Mouse (Mus musculus): ENCODE measurements at regions not wholly inside any gene's neighbourhood (a gene's known extent, or its start where the extent isn't known, plus 50 kb on each side); places are given as distances from the start of the nearest gene placed in this dataset.

GRCm38 (mm10) chr9:98712023-98712563, 110.6 kb upstream of the Mrps22 start:
- DNase-seq (ENCODE audit: low read depth, low spot score), result no peak
- H3K27ac ChIP-seq (ENCODE audit: insufficient read depth, low read depth, low read length, poor library complexity, severe bottlenecking), result no peak overlapping the region

GRCm38 (mm10) chr9:98710155-98710710, 108.8 kb upstream of the Mrps22 start:
- in situ Hi-C loops (cut with MboI; ENCODE audit: low sequenced_read_pairs in 2 of 2, unreplicated experiment in 2 of 2), result no loop called here
- Histone ChIP-seq H3K36me3 (ENCODE audit: control insufficient read depth, insufficient read depth, low read length, poor library complexity, severe bottlenecking) (no peaks in the 10 kb centered on the region), H3K27ac (ENCODE audit: insufficient read depth, low read depth, low read length, poor library complexity, severe bottlenecking) (no peak overlapping the region), H3K4me1 (ENCODE audit: control insufficient read depth in 2 of 2, insufficient read depth in 2 of 2, low read length in 2 of 2, poor library complexity in 1 of 2) (no peaks in the 10 kb centered on the region), H3K4me3 (ENCODE audit: insufficient read depth in 1 of 2, low read depth in 1 of 2, low read length in 2 of 2, poor library complexity in 1 of 2, severe bottlenecking in 1 of 2) (no peak overlapping the region), H3K9ac (ENCODE audit: insufficient read depth, low read depth, low read length, poor library complexity, severe bottlenecking) (no peak overlapping the region), H3K9me3 (ENCODE audit: control insufficient read depth, insufficient read depth, low read depth, low read length) (no peaks in the 10 kb centered on the region)
- TF ChIP-seq ZC3H11A (IDR thresholded peaks at IDR 0.05; ENCODE audit: borderline replicate concordance, low read depth, low read length) (no peak), HCFC1 (IDR thresholded peaks at IDR 0.05; ENCODE audit: borderline replicate concordance, insufficient read depth, low read length) (no peak)
- no peak for DNase-seq (ENCODE audit: low read depth, low spot score)

More at GRCm38 (mm10) chr9:98712023-98712563, 110.6 kb upstream of the Mrps22 start:
- Histone ChIP-seq H3K4me3 (ENCODE audit: insufficient read depth in 1 of 2, low read depth in 1 of 2, low read length in 2 of 2, poor library complexity in 1 of 2, severe bottlenecking in 1 of 2) (no peak overlapping the region), H3K4me1 (ENCODE audit: control insufficient read depth in 2 of 2, insufficient read depth in 2 of 2, low read length in 2 of 2, poor library complexity in 1 of 2) (no peaks in the 10 kb centered on the region), H3K9ac (ENCODE audit: insufficient read depth, low read depth, low read length, poor library complexity, severe bottlenecking) (no peak overlapping the region), H3K36me3 (ENCODE audit: control insufficient read depth, insufficient read depth, low read length, poor library complexity, severe bottlenecking) (no peaks in the 10 kb centered on the region), H3K9me3 (ENCODE audit: control insufficient read depth, insufficient read depth, low read depth, low read length) (no peaks in the 10 kb centered on the region)
- TF ChIP-seq HCFC1 (IDR thresholded peaks at IDR 0.05; ENCODE audit: borderline replicate concordance, insufficient read depth, low read length), result no peak
- TF ChIP-seq ZC3H11A (IDR thresholded peaks at IDR 0.05; ENCODE audit: borderline replicate concordance, low read depth, low read length), result no peak
- TF ChIP-seq CHD2 (IDR thresholded peaks at IDR 0.05; ENCODE audit: low read depth, low read length), result no peak
- no peak for TF ChIP-seq MAFK (IDR thresholded peaks at IDR 0.05; ENCODE audit: insufficient read depth, low read depth, low read length)
- no peak for TF ChIP-seq ZNF384 (IDR thresholded peaks at IDR 0.05; ENCODE audit: low read depth, low read length)
- in situ Hi-C loops (cut with MboI; ENCODE audit: low sequenced_read_pairs in 2 of 2, unreplicated experiment in 2 of 2), result no loop called here

- no peak for DNase-seq (ENCODE audit: low read depth, low spot score)
- no peak overlapping the region for H3K4me3 ChIP-seq (ENCODE audit: insufficient read depth in 1 of 2, low read depth in 1 of 2, low read length in 2 of 2, poor library complexity in 1 of 2, severe bottlenecking in 1 of 2)
- H3K36me3 ChIP-seq (ENCODE audit: control insufficient read depth, insufficient read depth, low read length, poor library complexity, severe bottlenecking), result no peaks in the 10 kb centered on the region
- in situ Hi-C loops (cut with MboI; ENCODE audit: low sequenced_read_pairs in 2 of 2, unreplicated experiment in 2 of 2), result no loop called here
- no peak overlapping the region for H3K27ac ChIP-seq (ENCODE audit: insufficient read depth, low read depth, low read length, poor library complexity, severe bottlenecking)
- no peaks in the 10 kb centered on the region for H3K9me3 ChIP-seq (ENCODE audit: control insufficient read depth, insufficient read depth, low read depth, low read length)
- no peak for TF ChIP-seq ZNF384 (IDR thresholded peaks at IDR 0.05; ENCODE audit: low read depth, low read length)
- TF ChIP-seq ZC3H11A (IDR thresholded peaks at IDR 0.05; ENCODE audit: borderline replicate concordance, low read depth, low read length), result no peak
- no peak for TF ChIP-seq MAFK (IDR thresholded peaks at IDR 0.05; ENCODE audit: insufficient read depth, low read depth, low read length)
- no peak for TF ChIP-seq HCFC1 (IDR thresholded peaks at IDR 0.05; ENCODE audit: borderline replicate concordance, insufficient read depth, low read length)
- no peak for TF ChIP-seq CHD2 (IDR thresholded peaks at IDR 0.05; ENCODE audit: low read depth, low read length)
- no peak overlapping the region for H3K9ac ChIP-seq (ENCODE audit: insufficient read depth, low read depth, low read length, poor library complexity, severe bottlenecking)
- peaks cover 0 to 3% of the 10 kb centered on the region in 2 experiments; a peak in 1 of 4 replicates for H3K4me1 ChIP-seq (ENCODE audit: control insufficient read depth in 2 of 2, insufficient read depth in 2 of 2, low read length in 2 of 2, poor library complexity in 1 of 2)
Observed at GRCm38 (mm10) chr9:98708001-98708680, 106.7 kb upstream of the Mrps22 start.

- DNase-seq (ENCODE audit: low read depth, low spot score), result no peak
- in situ Hi-C loops (cut with MboI; ENCODE audit: low sequenced_read_pairs in 2 of 2, unreplicated experiment in 2 of 2), result no loop called here
- Histone ChIP-seq H3K27ac (ENCODE audit: insufficient read depth, low read depth, low read length, poor library complexity, severe bottlenecking) (no peak overlapping the region), H3K4me1 (ENCODE audit: control insufficient read depth in 2 of 2, insufficient read depth in 2 of 2, low read length in 2 of 2, poor library complexity in 1 of 2) (peaks cover 0 to 3% of the 10 kb centered on the region in 2 experiments; a peak in 1 of 4 replicates), H3K4me3 (ENCODE audit: insufficient read depth in 1 of 2, low read depth in 1 of 2, low read length in 2 of 2, poor library complexity in 1 of 2, severe bottlenecking in 1 of 2) (no peak overlapping the region), H3K9me3 (ENCODE audit: control insufficient read depth, insufficient read depth, low read depth, low read length) (no peaks in the 10 kb centered on the region), H3K9ac (ENCODE audit: insufficient read depth, low read depth, low read length, poor library complexity, severe bottlenecking) (no peak overlapping the region), H3K36me3 (ENCODE audit: control insufficient read depth, insufficient read depth, low read length, poor library complexity, severe bottlenecking) (no peaks in the 10 kb centered on the region)
- TF ChIP-seq HCFC1 (IDR thresholded peaks at IDR 0.05; ENCODE audit: borderline replicate concordance, insufficient read depth, low read length), result no peak
- no peak for TF ChIP-seq ZNF384 (IDR thresholded peaks at IDR 0.05; ENCODE audit: low read depth, low read length)
- no peak for TF ChIP-seq CHD2 (IDR thresholded peaks at IDR 0.05; ENCODE audit: low read depth, low read length)
- no peak for TF ChIP-seq MAFK (IDR thresholded peaks at IDR 0.05; ENCODE audit: insufficient read depth, low read depth, low read length)
- TF ChIP-seq ZC3H11A (IDR thresholded peaks at IDR 0.05; ENCODE audit: borderline replicate concordance, low read depth, low read length), result no peak
Observed at GRCm38 (mm10) chr9:98707491-98707890, 106.0 kb upstream of the Mrps22 start.

Measured in ES-E14 (cell line).